Mouse (Mus musculus) thymus, adult 18-20 months (tissue): ENCODE results near the gene Pold4.

Experiments used
- DNase-seq, 2 experiments: peaks; one replicate each; pipeline ENCODE4 v3.0.0; 2022; ENCODE audit warnings: mixed read lengths in 2 of 2

Pold4 gene

GRCm38 (mm10) chr19:4231253-4232185, at the start of gene Pold4:
Pold4 (plus strand) TSS chr19:4231899.
- peak; percentile 94 to 96 for DNase-seq

DNA sequence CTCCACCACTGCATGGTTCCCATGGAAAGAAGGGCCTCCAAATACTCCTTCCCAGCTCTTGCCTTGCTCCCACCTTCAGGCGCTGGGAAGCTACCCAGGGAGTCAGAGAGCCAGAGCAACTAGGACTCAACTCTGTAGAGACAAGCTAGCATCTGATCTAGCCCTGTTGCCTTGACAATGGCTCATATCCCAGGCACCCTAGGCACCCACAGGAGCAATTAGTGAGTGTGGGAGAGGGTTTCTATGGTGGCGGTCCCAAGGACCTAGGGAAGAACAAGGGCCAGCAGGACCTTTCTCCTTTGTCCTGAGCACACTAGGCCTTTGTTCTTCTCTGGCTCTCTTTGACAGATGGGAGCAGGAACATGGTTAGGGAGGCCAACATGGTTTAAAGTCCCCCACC, 48.0 kb upstream of the Pold4 start:
- no peak for DNase-seq

- DNase-seq, result peak; percentile 77 to 91
These were observed 46.4 kb upstream of the Pold4 start for GRCm38 (mm10) chr19:4184976-4185975.

DNA sequence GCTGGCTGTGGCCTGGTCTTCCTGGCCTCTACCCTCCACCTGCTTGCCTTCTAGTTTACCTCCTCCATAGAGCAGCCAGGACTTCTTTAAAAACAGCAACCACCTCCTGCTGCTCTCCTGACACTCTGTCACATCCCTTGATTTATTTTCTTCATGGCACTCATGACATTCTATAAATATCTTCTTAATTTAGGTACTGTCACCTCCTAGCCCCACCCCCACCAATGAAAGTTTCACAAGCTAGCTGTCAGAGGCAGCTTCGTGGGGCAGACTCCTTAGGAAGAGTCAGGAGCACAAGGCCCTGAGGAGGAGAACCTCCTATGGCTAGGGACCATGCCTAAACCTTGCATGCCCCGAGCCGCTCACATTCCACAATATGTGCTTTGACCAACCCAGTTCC, 44.4 kb upstream of the Pold4 start:
- no peak for DNase-seq

- no peak for DNase-seq
These were observed 42.6 kb upstream of the Pold4 start for GRCm38 (mm10) chr19:4189051-4189620.

- DNase-seq, result peak; percentile 90 to 95
These were observed 40.8 kb upstream of the Pold4 start, which contains the start of gene Tbc1d10c for GRCm38 (mm10) chr19:4190831-4191334. Tbc1d10c (minus strand) TSS chr19:4191284.

DNA sequence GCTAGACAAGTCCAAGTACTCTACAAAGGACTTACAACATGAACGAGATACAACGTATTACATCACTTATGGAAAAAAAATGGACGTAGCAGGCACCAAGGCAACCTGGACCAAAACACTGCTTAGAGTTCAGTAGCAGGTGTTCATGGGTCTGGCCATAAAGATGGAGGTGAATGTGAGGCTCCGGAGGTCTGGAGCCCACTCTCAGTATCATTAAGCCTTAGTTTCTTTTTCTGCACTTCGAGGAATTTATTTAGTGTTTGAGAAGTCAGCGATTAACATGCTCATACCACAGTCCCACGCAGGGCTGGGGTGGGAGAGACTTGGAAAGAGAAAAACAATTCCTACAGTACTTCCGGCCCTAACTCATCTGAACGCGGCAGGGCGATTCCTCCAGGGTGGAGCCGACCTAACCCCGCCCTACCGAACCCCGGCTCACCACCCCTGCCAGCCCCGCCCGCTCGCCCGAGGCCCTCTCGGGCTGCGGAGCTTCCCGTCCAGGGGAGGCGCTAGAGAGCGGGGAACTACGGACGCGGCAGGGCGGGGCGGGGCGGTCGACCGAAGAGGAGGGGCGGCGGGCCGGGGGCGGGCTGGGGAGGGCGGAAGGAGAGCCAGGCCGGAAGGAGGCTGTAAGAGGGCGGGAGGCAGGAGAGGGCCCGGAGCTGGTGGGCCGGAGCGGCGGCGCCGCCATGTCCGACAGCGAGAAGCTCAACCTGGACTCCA, 40.0 kb upstream of the Pold4 start, which contains the start of gene Ppp1ca:
Gene Ppp1ca, plus strand, starts transcription at position 538 of the 723 bp plus-strand sequence.
- DNase-seq, result peak; percentile 90 to 91

- DNase-seq, result no peak
These were observed 39.3 kb upstream of the Pold4 start for GRCm38 (mm10) chr19:4192251-4192985.

GRCm38 (mm10) chr19:4193129-4193528, 38.6 kb upstream of the Pold4 start:
- DNase-seq, result no peak

- DNase-seq, result no peak
These were observed 37.5 kb upstream of the Pold4 start for GRCm38 (mm10) chr19:4194021-4194724.

DNA sequence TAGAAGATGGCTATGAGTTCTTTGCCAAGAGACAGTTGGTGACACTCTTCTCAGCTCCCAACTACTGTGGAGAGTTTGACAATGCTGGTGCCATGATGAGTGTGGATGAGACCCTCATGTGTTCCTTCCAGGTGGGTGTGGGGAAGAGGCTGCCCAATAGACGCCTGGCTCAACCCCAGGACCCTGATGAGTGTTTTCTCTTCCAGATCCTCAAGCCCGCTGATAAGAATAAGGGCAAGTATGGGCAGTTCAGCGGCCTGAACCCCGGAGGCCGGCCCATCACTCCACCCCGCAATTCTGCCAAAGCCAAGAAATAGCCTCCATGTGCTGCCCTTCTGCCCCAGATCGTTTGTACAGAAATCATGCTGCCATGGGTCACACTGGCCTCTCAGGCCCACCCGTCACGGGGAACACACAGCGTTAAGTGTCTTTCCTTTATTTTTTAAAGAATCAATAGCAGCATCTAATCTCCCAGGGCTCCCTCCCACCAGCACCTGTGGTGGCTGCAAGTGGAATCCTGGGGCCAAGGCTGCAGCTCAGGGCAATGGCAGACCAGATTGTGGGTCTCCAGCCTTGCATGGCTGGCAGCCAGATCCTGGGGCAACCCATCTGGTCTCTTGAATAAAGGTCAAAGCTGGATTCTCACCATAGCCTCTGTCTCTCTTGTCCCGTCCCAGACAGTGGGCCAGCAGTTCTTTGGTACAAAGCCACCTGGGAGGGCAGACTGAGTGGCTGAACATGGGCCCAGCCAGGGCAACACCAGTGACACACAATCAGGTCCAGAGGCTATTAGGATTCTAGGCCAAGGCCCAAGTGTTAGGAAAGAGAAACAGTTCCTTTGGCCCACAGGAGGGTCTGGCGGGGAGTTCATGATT, 36.7 kb upstream of the Pold4 start:
- no peak for DNase-seq

GRCm38 (mm10) chr19:4196048-4196447, 35.7 kb upstream of the Pold4 start:
- DNase-seq, result no peak

- no peak for DNase-seq
These were observed 35.2 kb upstream of the Pold4 start for GRCm38 (mm10) chr19:4196548-4196947.

GRCm38 (mm10) chr19:4197180-4197579, 34.5 kb upstream of the Pold4 start:
- DNase-seq, result no peak

- DNase-seq, result peak; percentile 94 to 97
These were observed 30.3 kb upstream of the Pold4 start, which contains the start of gene Rad9a for GRCm38 (mm10) chr19:4201291-4201909. Rad9a (minus strand) TSS chr19:4201662.

DNA sequence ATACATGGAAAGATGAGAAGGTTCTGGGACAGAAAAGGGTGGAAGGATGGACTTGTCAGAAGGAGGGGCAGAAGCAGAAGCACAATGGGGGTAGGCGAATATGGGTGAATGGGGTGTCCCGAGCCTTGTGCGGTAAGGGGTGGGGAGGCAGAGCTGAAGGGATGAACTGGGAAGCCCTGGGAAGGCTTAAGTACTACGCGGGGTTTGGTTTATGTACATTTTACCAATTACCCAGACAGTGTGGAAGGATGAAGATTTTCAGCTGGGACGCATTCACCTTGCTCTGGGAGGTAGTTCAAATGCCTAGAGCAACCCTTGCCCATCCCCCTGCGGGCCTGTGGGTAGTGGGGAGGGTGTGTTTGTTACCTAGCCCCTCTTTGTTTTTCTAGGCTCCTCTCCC, 29.6 kb upstream of the Pold4 start:
- DNase-seq, result no peak

DNA sequence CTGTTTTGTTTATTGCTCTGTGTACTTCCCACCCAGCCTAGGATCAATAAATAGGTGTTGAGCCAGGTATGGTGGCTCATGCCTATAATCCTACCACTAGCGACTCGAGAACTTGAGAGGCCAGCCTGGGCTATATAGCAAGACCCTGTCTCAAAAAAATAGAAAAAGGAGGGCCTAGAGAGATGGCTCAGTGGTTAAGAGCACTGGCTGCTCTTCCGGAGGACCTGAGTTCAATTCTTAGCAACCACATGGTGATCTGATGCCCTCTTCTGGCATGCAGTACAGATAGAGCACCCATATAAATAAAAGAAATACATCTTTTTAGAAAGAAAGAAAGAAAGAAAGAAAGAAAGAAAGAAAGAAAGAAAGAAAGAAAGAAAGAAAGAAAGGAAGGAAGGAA, 28.6 kb upstream of the Pold4 start:
- no peak for DNase-seq

DNA sequence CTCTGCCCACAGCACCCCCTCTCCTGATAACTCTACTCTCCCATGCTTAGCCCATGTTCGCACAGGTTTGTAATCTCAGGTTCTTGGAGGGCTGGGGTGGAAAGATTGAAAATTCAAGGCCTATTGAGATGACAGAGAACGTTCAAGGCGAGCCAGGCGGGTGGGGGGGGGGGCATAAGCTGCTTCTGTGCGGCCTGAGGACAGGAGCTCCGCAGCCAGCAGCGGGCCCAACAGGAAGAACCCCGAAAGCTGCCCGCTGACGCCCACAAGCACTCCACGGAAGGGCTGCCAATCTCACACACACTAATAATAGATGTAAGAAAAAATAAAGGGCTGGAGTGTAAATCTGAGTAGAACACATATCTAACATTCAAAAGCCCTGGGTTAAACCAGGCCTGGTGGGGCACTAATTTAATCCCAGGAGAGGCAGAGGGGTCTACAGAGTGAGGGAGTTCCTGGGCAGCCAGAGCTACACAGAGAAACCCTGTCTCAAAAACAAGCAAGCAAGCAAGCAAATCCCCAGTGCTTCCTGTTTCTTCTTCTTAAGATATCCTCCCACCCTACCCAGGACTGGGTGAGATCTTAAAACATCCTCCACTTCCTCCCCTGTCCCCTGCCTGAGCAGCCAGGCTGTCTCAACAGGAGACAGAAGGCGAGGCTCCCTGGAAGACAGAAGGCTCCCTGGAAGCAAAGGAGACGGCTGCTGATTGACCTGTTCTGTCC, 27.9 kb upstream of the Pold4 start:
- no peak for DNase-seq
